Mouse (Mus musculus) lung, postnatal 0 days (tissue): Measurements from ENCODE around the gene Ahdc1.

Source experiments
- CTCF ChIP-seq: IDR thresholded peaks from 2 replicates; pipeline ENCODE4 v1.5.1; 2016; ENCODE audit warnings: antibody characterized with exemption, mild to moderate bottlenecking
- EP300 ChIP-seq: IDR thresholded peaks from 2 replicates; pipeline ENCODE4 v1.6.1; 2016; ENCODE audit warnings: antibody characterized with exemption, mild to moderate bottlenecking, control low read depth

GRCm38 (mm10) chr4:133109335-133109801, 98.3 kb downstream of the Ahdc1 start:
- no peak for TF ChIP-seq EP300
- no peak for TF ChIP-seq CTCF
